Mouse (Mus musculus): ENCODE measurements around the gene Olfr1373.
"Not testable (repeated sequence)": the region's sequence is repeated elsewhere in the genome, so short reads cannot be mapped to it uniquely, and the experiment has no call there.

Olfr1373 gene

GRCm38 (mm10) chr11:52145428-52145827 is at the start of gene Olfr1373:
TSS of gene Olfr1373 (minus strand) at chr11:52145528.
- not testable (repeated sequence) for DNase-seq (ENCODE audit: low spot score in 2 of 2)

GRCm38 (mm10) chr11:52180651-52181050 is 35.3 kb upstream of the Olfr1373 start:
- not testable (repeated sequence) for DNase-seq (ENCODE audit: low spot score in 2 of 2)

- not testable (repeated sequence) for DNase-seq (ENCODE audit: low spot score in 2 of 2)
Measured at GRCm38 (mm10) chr11:52179897-52180296, 34.6 kb upstream of the Olfr1373 start.

DNA sequence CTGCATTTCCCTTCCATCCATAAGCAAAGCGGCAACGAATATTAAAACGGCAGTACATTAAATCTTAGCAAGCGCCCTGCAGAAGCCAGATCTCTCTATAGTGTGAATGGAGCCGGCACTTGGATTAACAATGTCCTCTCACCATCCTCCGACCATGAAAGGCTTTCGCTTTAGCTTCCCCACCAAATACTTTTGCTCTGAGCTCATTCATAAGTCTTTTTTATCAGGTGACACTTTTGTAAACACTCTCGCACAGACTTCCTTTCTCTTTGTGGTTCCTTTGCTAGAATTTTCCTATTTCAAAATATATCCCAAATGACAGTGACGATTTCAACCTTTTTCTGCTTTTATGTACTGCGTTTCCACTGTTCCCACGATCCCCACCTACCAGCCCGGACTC is 23.1 kb upstream of the Olfr1373 start:
- DNase-seq (ENCODE audit: low spot score in 2 of 2) = no peak

GRCm38 (mm10) chr11:52167901-52168302 is 22.6 kb upstream of the Olfr1373 start:
- not testable (repeated sequence) for DNase-seq (ENCODE audit: low spot score in 2 of 2)

- no peak for DNase-seq (ENCODE audit: low spot score in 2 of 2)
Measured at GRCm38 (mm10) chr11:52167126-52167525, 21.8 kb upstream of the Olfr1373 start.

DNA sequence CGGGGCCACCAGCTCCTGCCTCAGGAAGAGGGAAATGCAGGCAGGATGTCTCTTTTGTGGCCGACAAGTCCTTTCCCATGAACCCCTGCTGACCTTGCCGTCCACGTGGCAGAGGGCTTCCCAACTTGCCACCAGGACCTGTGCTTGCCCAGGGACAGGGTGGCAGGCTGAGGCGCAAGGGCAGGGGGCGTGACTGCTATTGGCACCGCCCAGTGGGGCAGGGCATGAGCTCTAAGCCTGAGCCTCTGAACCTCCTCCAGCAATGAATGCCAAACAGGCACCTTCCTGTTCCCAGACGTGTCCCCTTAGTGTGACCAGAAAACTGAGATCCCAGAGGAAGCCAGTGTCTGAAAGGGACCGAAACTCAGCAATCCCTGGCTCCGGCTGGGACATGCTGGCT is 18.6 kb upstream of the Olfr1373 start:
- no peak for DNase-seq (ENCODE audit: low spot score in 2 of 2)

DNA sequence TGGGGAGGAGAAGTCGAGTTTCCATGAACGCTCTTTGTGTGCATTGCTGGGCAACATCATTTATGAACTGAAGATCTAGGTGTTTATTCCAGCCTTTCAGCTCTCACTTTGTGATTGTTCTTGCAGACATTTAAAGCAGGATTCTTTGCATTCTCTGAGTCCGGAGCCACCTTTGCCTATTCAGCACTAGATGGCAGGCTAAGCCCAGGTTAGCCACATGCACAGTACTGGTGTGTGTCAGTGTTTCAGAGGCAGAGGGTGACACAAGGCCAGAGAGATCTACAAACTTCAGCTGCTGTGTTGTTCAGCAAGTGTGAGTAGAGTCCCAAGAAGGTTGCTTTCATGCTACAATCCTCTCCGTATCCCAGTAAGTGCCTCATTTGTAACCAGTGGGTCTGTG is 1.7 kb downstream of the Olfr1373 start:
- DNase-seq (ENCODE audit: low spot score in 2 of 2) = not testable (repeated sequence)

- DNase-seq (ENCODE audit: low spot score in 2 of 2) = no peak
Measured at GRCm38 (mm10) chr11:52130451-52131068, 14.8 kb downstream of the Olfr1373 start.

GRCm38 (mm10) chr11:52129621-52130450 is 15.5 kb downstream of the Olfr1373 start:
- DNase-seq (ENCODE audit: low spot score in 2 of 2) = no peak

DNA sequence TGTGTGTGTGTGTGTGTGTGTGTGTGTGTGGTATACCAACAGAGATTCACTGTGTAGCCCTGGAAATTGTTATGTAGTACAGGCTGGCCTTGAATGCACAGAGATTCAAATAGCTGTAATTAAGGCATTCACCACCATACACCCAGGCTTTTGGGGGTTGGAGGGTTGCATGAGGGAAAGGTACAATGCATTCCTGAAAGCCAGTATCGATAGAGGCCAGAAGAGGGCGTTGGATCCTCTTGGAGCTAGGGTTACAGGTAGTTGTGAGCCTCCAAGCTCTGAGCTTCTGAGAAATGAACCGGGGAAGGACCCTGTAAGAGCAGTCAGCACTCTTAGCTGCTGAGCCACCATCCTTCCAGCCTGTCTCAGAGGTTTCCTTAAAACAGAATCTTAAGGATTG is 16.2 kb downstream of the Olfr1373 start:
- no peak for DNase-seq (ENCODE audit: low spot score in 2 of 2)

DNA sequence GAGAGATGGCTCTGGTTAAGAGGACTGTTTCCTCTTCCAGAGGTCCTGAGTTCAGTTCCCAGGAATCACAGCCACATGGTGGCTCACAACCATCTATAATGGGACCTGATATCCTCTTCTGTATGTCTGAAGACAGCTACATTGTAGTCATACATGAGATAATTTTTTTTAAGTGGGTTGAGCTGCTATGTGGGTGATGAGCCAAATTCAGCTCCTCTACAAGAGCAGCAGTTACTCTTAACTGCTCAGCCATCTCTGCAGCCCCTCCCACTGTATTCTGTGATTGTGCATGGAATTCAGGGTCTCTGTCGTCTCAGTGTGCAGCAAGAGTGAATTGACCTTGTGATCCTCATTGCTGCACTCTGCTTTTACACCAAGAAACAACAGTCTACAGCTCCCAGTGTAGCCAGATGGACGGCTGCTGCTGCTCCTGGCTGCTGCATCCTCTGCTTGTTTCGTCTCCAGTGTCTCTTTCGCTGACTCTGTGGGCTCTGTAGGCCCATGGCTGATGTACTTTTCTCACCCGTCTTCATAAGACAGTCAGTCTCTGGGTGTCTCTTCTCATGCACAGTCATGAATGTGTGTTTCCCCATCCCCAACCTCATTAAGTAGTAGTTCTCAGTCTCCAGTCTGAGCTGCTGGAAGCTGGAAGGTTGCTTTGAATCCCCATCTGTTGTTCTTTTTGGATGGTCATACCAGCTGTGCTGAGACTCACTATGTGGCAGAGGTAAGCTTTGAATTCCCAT is 16.8 kb downstream of the Olfr1373 start:
- no peak for DNase-seq (ENCODE audit: low spot score in 2 of 2)

DNA sequence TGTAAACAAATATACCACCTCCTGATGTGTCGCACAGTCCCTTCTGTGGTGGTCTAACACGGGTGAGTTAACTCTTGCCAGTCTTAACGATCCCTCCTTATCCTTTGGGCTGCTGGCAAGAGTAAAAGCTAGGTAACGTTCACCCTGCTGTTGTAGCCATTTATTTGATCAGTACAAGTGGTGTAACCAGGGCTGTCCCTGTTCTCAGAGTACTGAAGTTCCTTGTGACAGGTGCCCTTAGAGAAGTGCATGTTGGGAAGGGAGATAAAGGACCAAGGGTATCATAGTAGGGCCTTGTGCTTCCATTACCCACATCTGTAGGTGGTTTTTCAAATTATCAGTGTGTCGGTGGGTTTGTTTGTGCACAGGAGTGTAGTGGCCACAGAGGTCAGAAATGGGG is 17.6 kb downstream of the Olfr1373 start:
- no peak for DNase-seq (ENCODE audit: low spot score in 2 of 2)

DNA sequence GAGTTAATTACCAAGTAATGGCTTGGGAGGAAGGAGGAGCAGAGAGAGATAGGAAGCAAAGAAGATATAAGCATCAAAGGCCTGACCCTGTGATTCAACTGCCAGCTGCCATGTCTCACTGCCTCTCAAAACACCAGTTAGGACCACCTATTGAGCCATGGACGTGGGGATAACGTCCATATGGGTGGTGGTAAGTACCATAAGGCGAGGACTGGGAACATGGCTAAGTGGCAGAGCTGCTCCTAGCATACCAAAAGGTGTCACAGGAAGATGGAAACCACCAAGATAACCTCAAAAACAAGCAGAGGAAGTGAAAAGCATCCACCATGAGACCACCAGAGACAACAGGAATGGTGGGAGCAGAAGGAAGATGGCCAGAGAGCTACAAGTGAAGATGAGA is 18.2 kb downstream of the Olfr1373 start:
- DNase-seq (ENCODE audit: low spot score in 2 of 2) = no peak

DNA sequence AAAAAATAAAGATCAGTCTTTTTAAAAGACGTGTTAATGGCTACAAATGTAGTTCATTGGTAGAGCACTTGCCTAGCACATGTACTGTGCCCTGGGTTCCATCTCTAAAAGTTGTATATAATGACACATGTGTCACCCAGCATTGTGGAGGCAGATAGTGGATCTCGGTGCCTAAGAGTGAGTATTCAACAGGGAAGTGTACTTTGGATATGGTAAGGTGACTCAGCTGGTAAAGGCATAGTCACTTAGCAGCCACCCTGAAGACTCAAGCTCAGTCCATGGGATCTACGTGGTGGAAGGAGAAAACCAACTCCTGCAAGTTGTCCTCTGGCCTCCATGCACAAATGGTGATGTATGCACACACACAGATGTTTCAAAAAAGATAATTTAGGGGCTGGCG is 20.9 kb downstream of the Olfr1373 start:
- DNase-seq (ENCODE audit: low spot score in 2 of 2) = no peak

GRCm38 (mm10) chr11:52122045-52122444 is 23.3 kb downstream of the Olfr1373 start:
- no peak for DNase-seq (ENCODE audit: low spot score in 2 of 2)

DNA sequence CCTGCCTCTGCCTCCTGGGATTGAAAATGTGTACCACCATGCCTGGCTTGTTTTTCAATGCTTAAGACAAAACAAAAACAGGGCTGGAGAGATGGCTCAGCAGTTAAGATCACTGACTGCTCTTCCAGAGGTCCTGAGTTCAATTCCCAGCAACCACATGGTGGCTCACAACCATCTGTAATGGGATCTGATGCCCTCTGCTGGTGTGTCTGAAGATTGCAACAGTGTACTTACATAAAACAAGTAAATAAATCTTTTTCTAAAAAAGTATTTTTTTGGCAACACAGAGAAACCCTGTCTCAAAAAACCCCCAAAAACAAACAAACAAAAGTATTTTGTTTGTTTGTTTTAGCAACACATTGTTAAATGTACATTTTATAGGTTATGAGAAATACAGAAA is 24.9 kb downstream of the Olfr1373 start:
- not testable (repeated sequence) for DNase-seq (ENCODE audit: low spot score in 2 of 2)

- no peak for DNase-seq (ENCODE audit: low spot score in 2 of 2)
Measured at GRCm38 (mm10) chr11:52117156-52117555, 28.2 kb downstream of the Olfr1373 start.

DNA sequence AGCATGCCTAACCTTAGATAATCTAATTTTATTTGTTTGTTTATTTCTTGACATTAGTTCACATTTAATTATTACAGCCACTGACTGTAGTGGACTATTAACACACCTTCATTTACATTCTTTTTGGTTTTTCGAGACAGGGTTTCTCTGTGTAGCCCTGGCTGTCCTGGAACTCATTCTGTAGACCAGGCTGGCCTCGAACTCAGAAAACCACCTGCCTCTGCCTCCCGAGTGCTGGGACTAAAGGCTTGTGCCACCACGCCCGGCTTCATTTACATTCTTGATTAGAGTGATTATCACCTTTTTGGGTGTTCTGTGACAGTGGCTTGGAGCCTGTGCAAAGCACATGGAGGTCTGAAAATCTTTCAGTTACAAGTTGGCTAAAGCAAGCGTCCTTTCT is 29.2 kb downstream of the Olfr1373 start:
- not testable (repeated sequence) for DNase-seq (ENCODE audit: low spot score in 2 of 2)

- no peak for DNase-seq (ENCODE audit: low spot score in 2 of 2)
Measured at GRCm38 (mm10) chr11:52115479-52115878, 29.8 kb downstream of the Olfr1373 start.

GRCm38 (mm10) chr11:52109421-52109820 is 35.9 kb downstream of the Olfr1373 start:
- DNase-seq (ENCODE audit: low spot score in 2 of 2) = no peak

DNA sequence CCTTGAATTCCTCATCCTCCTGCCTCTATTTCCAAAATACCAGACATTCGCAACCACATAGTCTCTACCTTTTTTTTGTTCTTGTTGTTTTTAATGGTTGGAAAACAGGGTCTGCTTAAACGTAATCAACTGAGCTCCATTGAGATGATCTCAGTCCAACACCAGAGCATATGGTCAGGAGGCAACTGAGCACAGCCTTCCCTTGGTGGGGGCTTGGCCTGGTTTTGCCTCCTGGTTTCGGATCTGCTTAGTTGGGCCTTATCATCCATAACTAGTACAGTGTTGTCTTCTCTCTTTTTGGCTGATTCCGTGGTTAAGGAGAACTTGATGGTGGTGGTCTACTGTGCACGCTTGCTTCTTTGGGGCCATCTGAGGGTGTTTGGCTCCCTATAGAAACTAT is 36.5 kb downstream of the Olfr1373 start:
- DNase-seq (ENCODE audit: low spot score in 2 of 2) = no peak

GRCm38 (mm10) chr11:52106438-52106837 is 38.9 kb downstream of the Olfr1373 start:
- DNase-seq (ENCODE audit: low spot score in 2 of 2) = no peak
